Mouse (Mus musculus) intestine, postnatal 0 days (tissue): ENCODE measurements around the gene Tnfaip2. TPM values are rescaled to one million over a fixed set of nuclear protein-coding genes. Genes with fewer than 3 reads are reported as not detected.

Experiments
- ATAC-seq: fragments of 200-750 bp; cut with Nextera tagmentation; 2 replicates; pipeline ENCODE4 v1.8.0; 2017; ENCODE audit warnings: mild to moderate bottlenecking, moderate TSS enrichment, moderate library complexity
- H3K27ac ChIP-seq: fragments of 300-500 bp; sonication (generic); 2 replicates; pipeline ENCODE4 v1.5.1; 2014; ENCODE audit warnings: mild to moderate bottlenecking, low read depth, low read length, moderate library complexity
- H3K27me3 ChIP-seq: fragments of 300-500 bp; sonication (generic); replicated peaks from 2 replicates; pipeline ENCODE4 v1.6.1; 2014; ENCODE audit warnings: low read length, mixed read lengths; ENCODE audit not compliant: control insufficient read depth, insufficient read depth
- H3K36me3 ChIP-seq: fragments of 300-500 bp; sonication (generic); 2 replicates; pipeline ENCODE4 v1.6.1; 2014; ENCODE audit warnings: mild to moderate bottlenecking, moderate library complexity; ENCODE audit not compliant: control insufficient read depth, insufficient read depth
- H3K4me1 ChIP-seq: fragments of 300-500 bp; sonication (generic); replicated peaks from 2 replicates; pipeline ENCODE4 v1.6.1; 2014; ENCODE audit warnings: antibody characterized with exemption, low read length, mixed read lengths; ENCODE audit not compliant: control insufficient read depth, insufficient read depth
- H3K4me2 ChIP-seq: fragments of 300-500 bp; sonication (generic); replicated peaks from 2 replicates; pipeline ENCODE4 v1.6.1; 2014; ENCODE audit warnings: low read depth, mild to moderate bottlenecking, moderate library complexity
- H3K4me3 ChIP-seq: fragments of 300-500 bp; sonication (generic); 2 replicates; pipeline ENCODE4 v1.5.1; 2014; ENCODE audit warnings: low read depth, low read length
- H3K9ac ChIP-seq: fragments of 300-500 bp; sonication (generic); 2 replicates; pipeline ENCODE4 v1.6.1; 2014; ENCODE audit warnings: mild to moderate bottlenecking, low read depth, low read length
- H3K9me3 ChIP-seq: fragments of 300-500 bp; sonication (generic); 2 replicates; pipeline ENCODE4 v1.6.1; 2016; ENCODE audit warnings: mixed run types; ENCODE audit not compliant: control insufficient read depth
- CTCF ChIP-seq: sonication (generic); IDR thresholded peaks from 2 replicates; pipeline ENCODE4 v1.5.1; 2016; ENCODE audit warnings: low read depth, mild to moderate bottlenecking, control low read depth, antibody characterized with exemption, moderate library complexity
- WGBS: fragments of 180-500 bp; shearing (Covaris S2); extraction: QIAGEN DNeasy Blood & Tissue Kit; methylation state at CpG from one replicate; pipeline ENCODE4 v1.1.7; 2014; 5-methylcytosine and 5-hydroxymethylcytosine counted together
- polyA plus RNA-seq: library from polyadenylated mRNA; unstranded; fragments of >200 nt; fragmentation: Nextera tagmentation; extraction: Ambion mirVana; gene quantifications from 2 replicates; pipeline ENCODE4 v1.2.1, GENCODE M21; 2015

Gene Tnfaip2
- polyA plus RNA-seq, 1 experiment from 2014 or later = 10.8 TPM

DNA sequence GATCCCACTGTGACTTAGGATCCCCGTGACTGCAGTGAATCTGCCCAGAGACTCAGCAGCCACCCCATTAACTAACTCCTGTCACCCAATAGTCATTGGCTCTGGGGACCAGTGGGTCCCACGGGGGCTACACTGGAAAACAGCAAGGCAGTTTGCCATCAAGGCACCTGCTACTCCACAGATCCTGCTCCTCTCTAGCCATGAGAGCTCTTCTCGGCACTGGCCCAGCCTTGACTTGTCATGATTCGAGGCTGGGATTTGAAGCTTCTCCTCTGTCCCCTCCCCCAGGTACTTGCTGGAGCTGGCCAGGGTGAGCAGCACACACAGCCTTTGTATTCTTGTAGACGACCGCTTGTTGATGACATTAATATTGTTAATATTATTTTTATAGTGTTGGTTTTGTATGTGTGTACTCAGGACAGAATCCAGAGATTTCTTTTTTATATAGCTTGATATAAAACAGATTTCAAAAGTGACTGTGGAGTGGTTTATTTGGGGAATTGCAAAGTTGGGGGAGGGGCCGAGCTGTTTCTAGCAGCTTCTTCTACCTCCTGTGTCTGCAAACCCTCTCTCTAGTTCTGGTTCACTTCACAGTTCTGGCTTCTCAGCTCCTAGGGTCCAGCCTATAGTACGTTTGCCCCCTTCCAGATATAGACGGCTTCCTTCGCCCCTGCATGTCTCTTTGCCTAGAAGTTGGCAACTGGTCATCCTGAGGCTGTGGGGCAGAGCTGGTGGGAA lies 12.4 kb downstream of the Tnfaip2 start:
- H3K9ac ChIP-seq = no peak overlapping the region
- no peak overlapping the region for H3K4me3 ChIP-seq
- H3K36me3 ChIP-seq = no peaks in the 10 kb centered on the region; the same call in 1 of the 2 replicates
- ATAC-seq = no peak
- H3K27me3 ChIP-seq = 0 out of 2 replicates have a peak, but pooled peaks cover 25% of the 10 kb centered on the region
- H3K27ac ChIP-seq = peak overlapping the region; percentile 21; the same call in 1 of the 2 replicates
- WGBS = 57% methylated on average over 10 of the region's 10 CpGs
- no peak for TF ChIP-seq CTCF
- H3K4me2 ChIP-seq = no peak overlapping the region
- no peaks in the 10 kb centered on the region; the same call in 1 of the 2 replicates for H3K4me1 ChIP-seq
- H3K9me3 ChIP-seq = no peaks in the 10 kb centered on the region

DNA sequence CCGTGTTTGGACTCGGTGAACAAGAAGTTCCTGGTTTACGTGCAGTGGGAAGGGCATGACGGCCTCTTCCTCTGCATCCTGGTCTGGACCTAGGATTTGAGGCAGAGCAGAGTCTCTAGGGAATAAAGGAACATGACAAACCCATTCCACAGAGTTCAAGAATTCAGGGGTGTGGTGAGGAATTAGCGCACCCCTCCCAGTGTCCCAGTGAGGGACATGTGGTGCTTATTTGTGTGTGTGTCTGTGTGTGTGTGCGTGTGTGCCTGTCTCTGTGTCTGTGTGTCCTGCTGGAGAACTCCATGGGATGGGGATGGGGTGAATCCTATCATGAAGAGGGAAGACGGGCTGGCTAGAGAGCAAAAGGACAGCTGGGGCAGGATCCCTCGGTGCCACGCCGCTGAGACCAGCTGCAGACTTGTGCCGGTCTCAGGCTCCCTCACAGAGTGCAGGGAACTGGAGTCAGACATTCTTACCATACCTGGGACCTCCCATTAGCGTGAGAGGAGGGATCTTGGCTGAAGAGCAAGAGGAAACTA lies 13.1 kb downstream of the Tnfaip2 start:
- peaks cover 27% of the 10 kb centered on the region; the same call in 1 of the 2 replicates for H3K27me3 ChIP-seq
- peak overlapping the region; percentile 21; the same call in 1 of the 2 replicates for H3K27ac ChIP-seq
- no peak overlapping the region for H3K4me2 ChIP-seq
- ATAC-seq = no peak
- H3K4me1 ChIP-seq = no peaks in the 10 kb centered on the region; the same call in 1 of the 2 replicates
- H3K9ac ChIP-seq = no peak overlapping the region
- no peaks in the 10 kb centered on the region; the same call in 1 of the 2 replicates for H3K36me3 ChIP-seq
- no peaks in the 10 kb centered on the region for H3K9me3 ChIP-seq
- no peak for TF ChIP-seq CTCF
- 54% methylated on average over 12 of the region's 12 CpGs for WGBS
- no peak overlapping the region for H3K4me3 ChIP-seq

DNA sequence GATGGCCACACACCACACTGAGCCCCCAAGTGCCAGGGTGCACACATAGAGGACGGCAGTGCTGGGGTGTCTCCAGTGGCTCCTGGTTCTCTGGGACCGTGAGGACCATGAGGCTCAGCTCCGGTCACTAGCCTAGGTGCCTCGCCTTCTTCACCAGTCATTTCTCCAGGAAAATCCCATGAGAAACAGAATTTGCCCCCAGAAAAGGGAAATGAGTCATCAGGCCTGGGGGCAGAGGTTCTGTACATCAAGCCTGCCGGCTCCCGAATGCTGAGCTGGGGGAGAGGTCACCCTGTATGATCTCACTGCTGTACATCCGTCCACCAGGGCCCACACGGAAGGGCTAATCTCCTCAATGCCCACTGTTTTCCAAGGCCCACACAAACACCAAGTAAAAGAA lies 13.6 kb downstream of the Tnfaip2 start:
- Histone ChIP-seq H3K9me3 (no peaks in the 10 kb centered on the region), H3K4me2 (no peak overlapping the region), H3K36me3 (no peaks in the 10 kb centered on the region; the same call in 1 of the 2 replicates), H3K27me3 (peaks cover 27% of the 10 kb centered on the region; the same call in 1 of the 2 replicates), H3K9ac (no peak overlapping the region), H3K4me3 (no peak overlapping the region), H3K4me1 (no peaks in the 10 kb centered on the region; the same call in 1 of the 2 replicates), H3K27ac (no peak overlapping the region)
- no peak for TF ChIP-seq CTCF
- WGBS = 50% methylated on average over 8 of the region's 8 CpGs
- no peak for ATAC-seq

DNA sequence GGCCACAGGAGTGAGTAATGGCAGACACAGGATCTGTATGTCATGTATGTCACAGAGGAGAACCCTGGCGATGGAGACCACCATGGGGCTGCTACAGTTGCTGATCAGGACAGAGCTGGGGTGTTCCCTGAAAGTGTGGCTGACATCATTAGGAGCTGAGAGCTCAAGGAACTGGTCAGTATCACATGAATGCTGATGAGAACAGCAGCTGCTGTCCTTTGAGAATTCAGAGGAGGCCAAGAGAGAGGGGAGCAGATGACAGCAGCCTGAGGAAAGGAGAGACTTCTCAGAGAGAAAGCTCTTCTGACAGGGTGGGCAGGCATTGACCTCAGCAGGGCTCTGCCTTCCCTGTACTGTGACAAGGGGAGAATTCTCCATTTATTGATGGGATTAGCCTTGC lies 15.5 kb downstream of the Tnfaip2 start:
- Histone ChIP-seq H3K4me3 (no peak overlapping the region), H3K36me3 (no peaks in the 10 kb centered on the region), H3K4me2 (no peak overlapping the region), H3K27ac (no peak overlapping the region), H3K27me3 (peaks cover 18% of the 10 kb centered on the region; the same call in 1 of the 2 replicates), H3K9ac (no peak overlapping the region), H3K9me3 (no peaks in the 10 kb centered on the region), H3K4me1 (no peaks in the 10 kb centered on the region; the same call in 1 of the 2 replicates)
- 82% methylated on average over 1 of the region's 1 CpGs for WGBS
- no peak for TF ChIP-seq CTCF
- ATAC-seq = no peak

DNA sequence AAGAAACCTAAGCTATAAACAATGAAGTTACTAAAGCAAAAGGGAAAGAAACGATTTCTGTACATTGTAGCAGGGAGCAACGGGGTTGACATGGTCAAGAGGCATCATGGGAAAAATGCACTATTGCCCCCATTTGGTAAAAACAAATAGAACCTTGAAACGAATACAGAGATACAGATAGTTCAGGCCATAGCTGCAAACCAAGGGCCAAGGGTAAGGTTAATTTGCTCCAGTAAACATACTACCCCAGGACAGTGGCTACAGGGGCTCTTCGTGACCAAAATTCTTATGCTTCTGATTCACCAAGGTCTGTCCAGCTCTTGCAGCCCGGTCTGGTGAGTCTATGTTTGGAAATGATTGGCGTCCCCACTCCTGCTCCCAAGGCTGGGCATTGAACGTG lies 21.3 kb downstream of the Tnfaip2 start:
- no peak for TF ChIP-seq CTCF
- H3K9ac ChIP-seq = no peak overlapping the region
- no peaks in the 10 kb centered on the region for H3K36me3 ChIP-seq
- H3K4me3 ChIP-seq = no peak overlapping the region
- no peak overlapping the region for H3K4me2 ChIP-seq
- no peaks in the 10 kb centered on the region for H3K4me1 ChIP-seq
- H3K27ac ChIP-seq = no peak overlapping the region
- ATAC-seq = no peak
- 62% methylated on average over 7 of the region's 7 CpGs for WGBS
- no peaks in the 10 kb centered on the region for H3K9me3 ChIP-seq
- peaks cover 14% of the 10 kb centered on the region; the same call in 1 of the 2 replicates for H3K27me3 ChIP-seq

DNA sequence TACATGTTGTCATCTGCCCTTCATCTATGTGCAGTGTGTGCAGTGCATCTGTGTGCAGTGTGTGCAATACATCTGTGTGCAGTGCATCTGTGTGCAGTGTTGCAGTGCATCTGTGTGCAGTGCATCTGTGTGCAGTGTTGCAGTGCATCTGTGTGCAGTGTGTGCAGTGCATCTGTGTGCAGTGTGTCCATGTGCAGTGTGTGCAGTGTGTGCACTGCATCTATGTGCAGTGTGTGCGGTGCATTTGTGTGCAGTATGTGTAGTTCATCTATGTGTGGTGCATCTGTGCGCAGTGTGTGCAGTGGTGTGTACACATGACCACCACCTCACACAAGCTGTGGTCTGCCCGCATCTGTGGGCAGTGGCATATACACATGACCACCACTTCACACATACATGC lies 24.1 kb downstream of the Tnfaip2 start:
- Histone ChIP-seq H3K36me3 (no peaks in the 10 kb centered on the region), H3K4me3 (no peak overlapping the region), H3K9me3 (no peaks in the 10 kb centered on the region), H3K27ac (no peak overlapping the region), H3K9ac (no peak overlapping the region), H3K27me3 (peaks cover 10% of the 10 kb centered on the region; the same call in 1 of the 2 replicates), H3K4me2 (no peak overlapping the region), H3K4me1 (no peaks in the 10 kb centered on the region)
- ATAC-seq = no peak
- 91% methylated on average over 3 of the region's 3 CpGs for WGBS
- no peak for TF ChIP-seq CTCF
